Mouse (Mus musculus) spleen, adult 2 months (tissue): ENCODE results near the gene Crebrf.

Experiments used
- CTCF ChIP-seq: fragments of 200-500 bp; IDR thresholded peaks from 2 replicates; pipeline ENCODE4 v1.5.1; 2011; ENCODE audit warnings: mild to moderate bottlenecking, inconsistent platforms; ENCODE audit not compliant: insufficient read depth, insufficient read length, insufficient replicate concordance; ENCODE audit errors: extremely low read depth
- POLR2A ChIP-seq: fragments of 200-500 bp; IDR thresholded peaks from 2 replicates; pipeline ENCODE4 v1.6.1; 2011; ENCODE audit warnings: low read depth, low read length, inconsistent platforms

DNA sequence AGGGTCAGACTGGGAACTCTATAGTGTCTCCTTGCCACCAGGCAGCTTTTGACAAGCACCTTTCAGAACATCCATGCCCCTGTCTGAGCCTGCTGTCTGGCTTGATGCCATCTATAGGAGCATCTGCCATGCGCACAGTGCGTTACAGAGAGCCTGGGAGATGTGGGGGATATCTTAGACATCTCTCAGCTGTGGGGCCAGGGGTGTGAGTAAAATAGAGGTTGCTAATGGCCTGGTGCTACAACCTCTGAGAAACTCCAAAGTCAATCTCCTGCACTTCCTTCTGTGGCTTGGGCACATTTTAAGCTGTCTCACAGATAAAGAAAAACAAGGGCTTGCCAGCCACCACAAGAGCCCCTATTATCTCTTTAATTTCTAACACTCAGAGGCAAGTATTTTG is 25.6 kb upstream of the Crebrf start:
- TF ChIP-seq CTCF (no peak), POLR2A (no peak)
